Mouse (Mus musculus): Measurements from ENCODE around the gene Stk32c.
A peak's percentile ranks its signal among the peaks of the same experiment; 100 is the strongest.

The Stk32c gene

GRCm38 (mm10) chr7:139190616-139191015 is 22.5 kb downstream of the Stk32c start:
- no peak for DNase-seq

- no peak for DNase-seq
These were observed 24.4 kb downstream of the Stk32c start for GRCm38 (mm10) chr7:139188634-139189207.

GRCm38 (mm10) chr7:139187771-139188633 is 25.1 kb downstream of the Stk32c start:
- DNase-seq: peak; percentile 31

GRCm38 (mm10) chr7:139187277-139187676 is 25.8 kb downstream of the Stk32c start:
- DNase-seq: no peak

- no peak for DNase-seq
These were observed 26.7 kb downstream of the Stk32c start for GRCm38 (mm10) chr7:139186436-139186835.

- DNase-seq: no peak
These were observed 27.1 kb downstream of the Stk32c start for GRCm38 (mm10) chr7:139185971-139186370.

- no peak for DNase-seq
These were observed 28.3 kb downstream of the Stk32c start for GRCm38 (mm10) chr7:139184846-139185245.

GRCm38 (mm10) chr7:139184396-139184795 is 28.7 kb downstream of the Stk32c start:
- no peak for DNase-seq

GRCm38 (mm10) chr7:139180058-139180457 is 33.0 kb downstream of the Stk32c start:
- DNase-seq: no peak

GRCm38 (mm10) chr7:139179299-139179698 is 33.8 kb downstream of the Stk32c start:
- no peak for DNase-seq

- DNase-seq: no peak
These were observed 44.0 kb downstream of the Stk32c start for GRCm38 (mm10) chr7:139169143-139169542.

- DNase-seq: no peak
These were observed 48.7 kb downstream of the Stk32c start for GRCm38 (mm10) chr7:139164410-139164809.

- DNase-seq: no peak
These were observed 54.2 kb downstream of the Stk32c start for GRCm38 (mm10) chr7:139158956-139159355.

- DNase-seq: no peak
These were observed 54.6 kb downstream of the Stk32c start for GRCm38 (mm10) chr7:139158549-139158948.

- DNase-seq: no peak
These were observed 55.6 kb downstream of the Stk32c start for GRCm38 (mm10) chr7:139157541-139157940.

GRCm38 (mm10) chr7:139156341-139157058 is 56.6 kb downstream of the Stk32c start:
- no peak for DNase-seq

GRCm38 (mm10) chr7:139152927-139153326 is 60.2 kb downstream of the Stk32c start:
- no peak for DNase-seq

GRCm38 (mm10) chr7:139151116-139151515 is 62.0 kb downstream of the Stk32c start:
- peak; percentile 23 for DNase-seq

GRCm38 (mm10) chr7:139149373-139149772 is 63.7 kb downstream of the Stk32c start:
- no peak for DNase-seq

GRCm38 (mm10) chr7:139147360-139147759 is 65.7 kb downstream of the Stk32c start:
- no peak for DNase-seq

- no peak for DNase-seq
These were observed 67.2 kb downstream of the Stk32c start for GRCm38 (mm10) chr7:139145891-139146290.

GRCm38 (mm10) chr7:139143785-139144184 is 69.3 kb downstream of the Stk32c start:
- no peak for DNase-seq

GRCm38 (mm10) chr7:139139921-139140461 is 73.1 kb downstream of the Stk32c start:
- no peak for DNase-seq
